Mouse (Mus musculus): ENCODE measurements at regions not wholly inside any gene's neighbourhood (a gene's known extent, or its start where the extent isn't known, plus 50 kb on each side); places are given as distances from the start of the nearest gene placed in this dataset.

GRCm38 (mm10) chr17:93379789-93380398 lies 181.1 kb downstream of the Adcyap1 start:
- H3K9me3 ChIP-seq, result no peaks in the 10 kb centered on the region
- WGBS, result 92% methylated on average over 4 of the region's 4 CpGs

GRCm38 (mm10) chr17:93390256-93390655 lies 191.4 kb downstream of the Adcyap1 start:
- no peak for ATAC-seq (ENCODE audit: insufficient number of reproducible peaks, insufficient read depth, low FRiP score, low TSS enrichment)
- Histone ChIP-seq H3K27ac (no peak overlapping the region), H3K9me3 (no peaks in the 10 kb centered on the region), H3K4me1 (no peaks in the 10 kb centered on the region), H3K9ac (no peak overlapping the region), H3K4me2 (replicated peaks) (no peak overlapping the region), H3K36me3 (no peaks in the 10 kb centered on the region), H3K4me3 (no peak overlapping the region), H3K27me3 (no peaks in the 10 kb centered on the region)
- WGBS, result 76% methylated on average over 3 of the region's 3 CpGs

More at GRCm38 (mm10) chr17:93379789-93380398, 181.1 kb downstream of the Adcyap1 start:
- Histone ChIP-seq H3K4me2 (replicated peaks) (no peak overlapping the region), H3K4me3 (no peak overlapping the region), H3K36me3 (no peaks in the 10 kb centered on the region), H3K9ac (no peak overlapping the region), H3K27me3 (no peaks in the 10 kb centered on the region), H3K4me1 (no peaks in the 10 kb centered on the region), H3K27ac (no peak overlapping the region)
- no peak for ATAC-seq (ENCODE audit: insufficient number of reproducible peaks, insufficient read depth, low FRiP score, low TSS enrichment)

- Histone ChIP-seq H3K4me3 (no peak overlapping the region), H3K27me3 (no peaks in the 10 kb centered on the region), H3K9me3 (no peaks in the 10 kb centered on the region), H3K36me3 (no peaks in the 10 kb centered on the region), H3K27ac (no peak overlapping the region), H3K4me2 (replicated peaks) (no peak overlapping the region), H3K9ac (no peak overlapping the region), H3K4me1 (no peaks in the 10 kb centered on the region)
- WGBS, result 42% methylated on average over 1 of the region's 1 CpGs
- ATAC-seq (ENCODE audit: insufficient number of reproducible peaks, insufficient read depth, low FRiP score, low TSS enrichment), result peak; percentile 72; the same call in 1 of the 2 replicates
These were observed 210.5 kb downstream of the Adcyap1 start for GRCm38 (mm10) chr17:93409329-93409728.
